Mouse (Mus musculus) hindbrain, embryonic 11.5 days (tissue): ENCODE results near the gene Trim44. TPM values are rescaled to one million over a fixed set of nuclear protein-coding genes. Genes with fewer than 3 reads are reported as not detected.

Source experiments
- ATAC-seq: fragments of 200-750 bp; cut with Nextera tagmentation; 2 replicates; pipeline ENCODE4 v1.8.0; 2017; ENCODE audit warnings: mild to moderate bottlenecking, moderate TSS enrichment, moderate library complexity; ENCODE audit not compliant: low FRiP score
- DNase-seq: peaks from one replicate; pipeline ENCODE4 v3.0.0-alpha.2; 2015; ENCODE audit warnings: low spot score
- H3K27ac ChIP-seq: fragments of 300-500 bp; sonication (generic); 2 replicates; pipeline ENCODE4 v1.5.1; 2014; ENCODE audit warnings: mild to moderate bottlenecking, low read depth, low read length
- H3K27me3 ChIP-seq: fragments of 300-500 bp; sonication (generic); 2 replicates; pipeline ENCODE4 v1.6.1; 2014; ENCODE audit warnings: mild to moderate bottlenecking, low read length, moderate library complexity, mixed read lengths; ENCODE audit not compliant: control insufficient read depth, insufficient read depth
- H3K36me3 ChIP-seq: fragments of 300-500 bp; sonication (generic); 2 replicates; pipeline ENCODE4 v1.6.1; 2014; ENCODE audit warnings: mild to moderate bottlenecking, low read length, moderate library complexity, mixed read lengths; ENCODE audit not compliant: control insufficient read depth, insufficient read depth
- H3K4me1 ChIP-seq: fragments of 300-500 bp; sonication (generic); replicated peaks from 2 replicates; pipeline ENCODE4 v1.6.1; 2014; ENCODE audit warnings: low read length, mixed read lengths; ENCODE audit not compliant: control insufficient read depth, insufficient read depth
- H3K4me2 ChIP-seq: fragments of 300-500 bp; sonication (generic); replicated peaks from 2 replicates; pipeline ENCODE4 v1.6.1; 2014; ENCODE audit warnings: mild to moderate bottlenecking, low read depth, low read length
- H3K4me3 ChIP-seq: fragments of 300-500 bp; sonication (generic); 2 replicates; pipeline ENCODE4 v1.5.1; 2014; ENCODE audit warnings: low read depth, low read length
- H3K9ac ChIP-seq: fragments of 300-500 bp; sonication (generic); 2 replicates; pipeline ENCODE4 v1.6.1; 2014; ENCODE audit warnings: low read depth, low read length
- H3K9me3 ChIP-seq: fragments of 300-500 bp; sonication (generic); 2 replicates; pipeline ENCODE4 v1.6.1; 2016; ENCODE audit warnings: low read length; ENCODE audit not compliant: control insufficient read depth
- WGBS: fragments of 180-500 bp; shearing (Covaris S2); extraction: QIAGEN DNeasy Blood & Tissue Kit; methylation state at CpG from one replicate; pipeline ENCODE4 v1.1.7; 2014; 5-methylcytosine and 5-hydroxymethylcytosine counted together
- polyA plus RNA-seq: library from polyadenylated mRNA; unstranded; fragments of >200 nt; fragmentation: Nextera tagmentation; extraction: Ambion mirVana; gene quantifications from 2 replicates; pipeline ENCODE4 v1.2.1, GENCODE M21; 2014

The Trim44 gene
- polyA plus RNA-seq, 1 experiment from 2014 or later, result 44.3 TPM

- Histone ChIP-seq H3K36me3 (no peaks in the 10 kb centered on the region), H3K27ac (no peak overlapping the region), H3K4me2 (no peak overlapping the region), H3K27me3 (no peaks in the 10 kb centered on the region), H3K4me3 (no peak overlapping the region), H3K9ac (no peak overlapping the region), H3K9me3 (no peaks in the 10 kb centered on the region), H3K4me1 (no peaks in the 10 kb centered on the region)
- no peak for ATAC-seq
- DNase-seq, result no peak
- WGBS, result 95% methylated on average over 2 of the region's 2 CpGs
Measured at GRCm38 (mm10) chr2:102380581-102380980, 27.0 kb downstream of the Trim44 start.

- Histone ChIP-seq H3K4me2 (no peak overlapping the region), H3K4me3 (no peak overlapping the region), H3K27ac (no peak overlapping the region), H3K36me3 (no peaks in the 10 kb centered on the region), H3K9ac (no peak overlapping the region), H3K27me3 (no peaks in the 10 kb centered on the region), H3K4me1 (no peaks in the 10 kb centered on the region), H3K9me3 (no peaks in the 10 kb centered on the region)
- ATAC-seq (no peak), DNase-seq (no peak)
- WGBS, result 84% methylated on average over 1 of the region's 1 CpGs
Measured at GRCm38 (mm10) chr2:102378928-102379327, 28.7 kb downstream of the Trim44 start.

GRCm38 (mm10) chr2:102378381-102378780 lies 29.2 kb downstream of the Trim44 start:
- H3K4me1 ChIP-seq, result no peaks in the 10 kb centered on the region
- no peaks in the 10 kb centered on the region for H3K36me3 ChIP-seq
- 96% methylated on average over 1 of the region's 1 CpGs for WGBS
- DNase-seq (no peak), ATAC-seq (no peak)
- no peak overlapping the region for H3K4me2 ChIP-seq
- no peak overlapping the region for H3K9ac ChIP-seq
- H3K9me3 ChIP-seq, result no peaks in the 10 kb centered on the region
- no peaks in the 10 kb centered on the region for H3K27me3 ChIP-seq
- no peak overlapping the region for H3K4me3 ChIP-seq
- no peak overlapping the region for H3K27ac ChIP-seq

DNA sequence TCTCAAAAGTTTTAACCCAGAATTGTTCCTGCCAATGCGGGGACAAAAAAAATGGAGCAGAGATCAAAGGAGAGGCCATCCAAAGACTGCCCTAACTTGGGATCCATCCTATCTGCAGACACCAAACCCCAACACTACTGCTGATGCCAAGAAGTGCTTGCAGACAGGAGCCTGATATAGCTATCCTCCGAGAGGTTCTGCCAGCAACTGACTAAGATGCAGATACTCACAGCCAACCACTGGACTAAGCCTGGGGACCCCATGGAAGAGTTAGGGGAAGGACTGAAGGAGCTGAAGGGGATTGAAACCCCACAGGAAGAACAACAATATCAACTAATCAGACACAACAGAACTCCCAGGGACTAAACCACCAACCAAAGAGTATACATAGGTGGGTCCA lies 30.3 kb downstream of the Trim44 start:
- Histone ChIP-seq H3K4me2 (no peak overlapping the region), H3K9ac (no peak overlapping the region), H3K9me3 (no peaks in the 10 kb centered on the region), H3K36me3 (no peaks in the 10 kb centered on the region), H3K27me3 (no peaks in the 10 kb centered on the region), H3K4me3 (no peak overlapping the region), H3K27ac (no peak overlapping the region), H3K4me1 (no peaks in the 10 kb centered on the region)
- 92% methylated on average over 2 of the region's 2 CpGs for WGBS
- no peak for DNase-seq
- ATAC-seq, result no peak

- no peaks in the 10 kb centered on the region for H3K9me3 ChIP-seq
- no peaks in the 10 kb centered on the region for H3K36me3 ChIP-seq
- no peaks in the 10 kb centered on the region for H3K4me1 ChIP-seq
- H3K4me3 ChIP-seq, result no peak overlapping the region
- H3K4me2 ChIP-seq, result no peak overlapping the region
- ATAC-seq, result no peak
- WGBS, result 83% methylated on average over 3 of the region's 3 CpGs
- no peak overlapping the region for H3K9ac ChIP-seq
- no peak overlapping the region for H3K27ac ChIP-seq
- DNase-seq, result no peak
- no peaks in the 10 kb centered on the region for H3K27me3 ChIP-seq
Measured at GRCm38 (mm10) chr2:102373406-102374105, 34.1 kb downstream of the Trim44 start.

DNA sequence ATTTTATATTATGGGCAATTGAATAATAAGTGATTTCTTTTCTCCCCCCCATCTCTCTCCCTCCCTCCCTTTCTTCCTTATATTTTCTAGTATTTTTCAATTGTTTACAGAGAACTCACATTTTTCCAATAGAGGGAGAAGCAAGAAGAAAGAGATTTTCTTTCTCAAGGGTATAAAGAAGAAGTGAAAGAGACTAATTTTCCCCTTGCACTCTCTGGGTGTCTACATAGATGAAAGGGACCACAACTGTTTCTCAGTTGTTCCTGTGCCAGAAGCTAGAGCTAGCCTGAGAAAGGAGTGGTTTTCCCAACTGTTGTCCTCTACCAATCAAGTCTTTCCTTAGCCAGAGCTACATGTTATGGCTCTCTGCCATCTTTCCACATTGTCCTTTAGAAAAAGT lies 34.9 kb downstream of the Trim44 start:
- Histone ChIP-seq H3K27me3 (no peaks in the 10 kb centered on the region), H3K4me3 (no peak overlapping the region), H3K36me3 (no peaks in the 10 kb centered on the region), H3K4me2 (no peak overlapping the region), H3K27ac (no peak overlapping the region), H3K4me1 (no peaks in the 10 kb centered on the region), H3K9me3 (no peaks in the 10 kb centered on the region), H3K9ac (no peak overlapping the region)
- ATAC-seq (no peak), DNase-seq (no peak)

GRCm38 (mm10) chr2:102371332-102371731 lies 36.3 kb downstream of the Trim44 start:
- H3K4me2 ChIP-seq, result no peak overlapping the region

GRCm38 (mm10) chr2:102365983-102366545 lies 41.6 kb downstream of the Trim44 start:
- Histone ChIP-seq H3K36me3 (no peaks in the 10 kb centered on the region), H3K9ac (no peak overlapping the region), H3K27ac (no peak overlapping the region), H3K4me3 (no peak overlapping the region), H3K4me2 (no peak overlapping the region), H3K9me3 (no peaks in the 10 kb centered on the region), H3K4me1 (no peaks in the 10 kb centered on the region), H3K27me3 (no peaks in the 10 kb centered on the region)
- no peak for ATAC-seq
- 91% methylated on average over 7 of the region's 7 CpGs for WGBS
- no peak for DNase-seq

More at GRCm38 (mm10) chr2:102371332-102371731, 36.3 kb downstream of the Trim44 start:
- H3K4me1 ChIP-seq, result no peaks in the 10 kb centered on the region
- H3K9me3 ChIP-seq, result no peaks in the 10 kb centered on the region
- no peak for DNase-seq
- no peak overlapping the region for H3K4me3 ChIP-seq
- H3K27ac ChIP-seq, result no peak overlapping the region
- no peaks in the 10 kb centered on the region for H3K36me3 ChIP-seq
- ATAC-seq, result no peak
- no peak overlapping the region for H3K9ac ChIP-seq
- H3K27me3 ChIP-seq, result no peaks in the 10 kb centered on the region

- ATAC-seq (no peak), DNase-seq (no peak)
- no peak overlapping the region for H3K9ac ChIP-seq
- no peaks in the 10 kb centered on the region for H3K27me3 ChIP-seq
- no peak overlapping the region for H3K4me2 ChIP-seq
- no peak overlapping the region for H3K4me3 ChIP-seq
- WGBS, result 83% methylated on average over 4 of the region's 4 CpGs
- no peaks in the 10 kb centered on the region for H3K36me3 ChIP-seq
- H3K4me1 ChIP-seq, result no peaks in the 10 kb centered on the region
- no peaks in the 10 kb centered on the region for H3K9me3 ChIP-seq
- no peak overlapping the region for H3K27ac ChIP-seq
Measured at GRCm38 (mm10) chr2:102364565-102365200, 42.9 kb downstream of the Trim44 start.
